Mouse (Mus musculus): ENCODE data around the gene Ptx4. TPM values are rescaled to one million over a fixed set of nuclear protein-coding genes. Genes with fewer than 3 reads are reported as not detected.
A peak's percentile ranks its signal among the peaks of the same experiment; 100 is the strongest.

Ptx4 gene
- polyA plus RNA-seq (2012; rRNA removed), result 0.10 TPM in 1 of 2 replicates, not detected in the other

DNA sequence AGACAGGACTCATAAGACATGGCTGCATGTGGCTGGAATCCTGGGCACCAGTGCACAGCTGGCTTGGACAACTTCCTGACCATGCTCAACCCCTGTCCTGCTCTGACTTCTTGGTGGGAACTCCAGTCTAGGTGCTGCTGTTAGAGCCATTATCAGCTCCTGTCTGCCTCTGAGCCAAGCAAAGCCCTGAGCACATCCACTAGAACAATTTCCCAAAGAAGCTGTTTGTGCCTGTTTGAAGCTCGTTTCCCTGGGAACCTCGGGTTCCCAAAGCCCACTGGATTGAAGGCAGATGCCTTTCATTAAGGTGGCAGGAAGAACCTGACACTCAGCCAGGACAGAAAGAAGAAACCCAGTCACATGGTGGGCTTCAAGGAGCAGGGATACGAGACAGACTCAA lies at the start of gene Ptx4:
Gene Ptx4, plus strand, starts transcription at position 355 of the 400 bp plus-strand sequence.
- peaks cover 4% of the 10 kb centered on the region; the same call in 1 of the 2 replicates for H3K4me1 ChIP-seq (ENCODE audit: control insufficient read depth, insufficient read depth, insufficient read length, low read length)
- no peaks in the 10 kb centered on the region for H3K27me3 ChIP-seq (ENCODE audit: control insufficient read depth, insufficient read depth, low read length)
- WGBS, result 39% methylated on average over 3 of the region's 3 CpGs
- no peak within 1 kb of the TSS for H3K27ac ChIP-seq (ENCODE audit: insufficient read depth, low read depth, low read length)
- H3K4me3 ChIP-seq (ENCODE audit: low read depth, low read length), result no peak within 1 kb of the TSS
- no peaks in the 10 kb centered on the region for H3K36me3 ChIP-seq (ENCODE audit: control insufficient read depth, insufficient read depth, low read length)
- TF ChIP-seq POLR2A (IDR thresholded peaks at IDR 0.05; ENCODE audit: low read depth, low read length), result no peak

DNA sequence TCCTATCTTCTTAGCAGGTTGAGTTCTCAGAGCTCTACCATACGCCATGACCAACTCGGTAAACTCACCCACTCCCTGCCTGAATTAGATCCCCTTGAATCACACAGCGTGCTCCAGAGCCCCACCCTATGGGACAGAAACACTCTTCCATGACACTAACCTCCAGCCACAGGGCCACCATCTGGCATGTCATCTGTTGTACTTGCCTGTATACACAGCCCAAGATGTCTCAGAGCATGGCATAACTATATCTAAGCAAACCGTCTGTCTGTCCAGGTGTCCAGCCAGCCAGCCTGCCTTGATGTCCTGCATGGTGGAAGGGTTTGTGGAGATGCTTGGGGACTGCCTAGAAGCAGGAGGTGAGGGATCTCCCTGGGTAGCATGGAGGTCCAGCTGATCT lies 43.7 kb upstream of the Ptx4 start:
- no peaks in the 10 kb centered on the region for H3K27me3 ChIP-seq (ENCODE audit: control insufficient read depth, insufficient read depth, low read length)
- H3K36me3 ChIP-seq (ENCODE audit: control insufficient read depth, insufficient read depth, low read length), result no peaks in the 10 kb centered on the region
- no peaks in the 10 kb centered on the region for H3K4me1 ChIP-seq (ENCODE audit: control insufficient read depth, insufficient read depth, insufficient read length, low read length)
- TF ChIP-seq POLR2A (IDR thresholded peaks at IDR 0.05; ENCODE audit: low read depth, low read length), result no peak
- no peak for TF ChIP-seq CTCF (IDR thresholded peaks at IDR 0.05; ENCODE audit: extremely low read depth, insufficient read length, insufficient replicate concordance, low read depth, low read length)
- no peak overlapping the region for H3K27ac ChIP-seq (ENCODE audit: insufficient read depth, low read depth, low read length)
- 81% methylated on average over 4 of the region's 4 CpGs for WGBS
- H3K4me3 ChIP-seq (ENCODE audit: low read depth, low read length), result no peak overlapping the region

DNA sequence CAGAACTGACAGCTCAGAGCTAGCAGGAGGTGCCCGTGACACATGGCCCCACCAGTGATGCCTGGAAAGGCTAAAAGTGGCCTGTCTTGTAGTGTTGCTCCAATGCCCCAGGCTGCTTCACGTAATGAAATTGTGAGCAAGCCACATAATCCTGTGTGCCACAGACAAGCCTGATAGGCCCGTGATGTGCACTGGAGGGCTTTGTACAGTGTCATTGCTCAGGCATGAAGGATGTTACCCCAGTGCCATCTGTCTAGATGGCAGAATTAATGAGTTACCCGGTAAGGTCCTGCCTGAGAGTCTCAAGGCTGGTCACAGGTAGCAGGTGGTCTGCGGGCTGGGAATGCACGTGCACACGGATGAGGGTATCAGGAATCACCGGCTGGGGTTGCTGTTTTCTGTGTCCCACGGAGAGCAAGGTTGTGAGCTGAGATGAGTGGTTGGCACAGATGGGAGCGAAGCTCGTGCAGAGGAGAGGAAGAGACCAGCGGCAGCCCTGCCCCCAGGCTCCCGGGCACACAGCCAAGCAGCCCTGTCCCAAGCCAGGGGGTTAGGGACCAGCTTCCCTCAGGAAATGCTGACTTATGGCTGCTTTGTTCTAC lies 42.7 kb upstream of the Ptx4 start:
- Histone ChIP-seq H3K27me3 (ENCODE audit: control insufficient read depth, insufficient read depth, low read length) (no peaks in the 10 kb centered on the region), H3K4me1 (ENCODE audit: control insufficient read depth, insufficient read depth, insufficient read length, low read length) (0 out of 2 replicates have a peak, but pooled peaks cover 1% of the 10 kb centered on the region), H3K4me3 (ENCODE audit: low read depth, low read length) (peak overlapping the region; percentile 45), H3K27ac (ENCODE audit: insufficient read depth, low read depth, low read length) (no peak overlapping the region), H3K36me3 (ENCODE audit: control insufficient read depth, insufficient read depth, low read length) (no peaks in the 10 kb centered on the region)
- WGBS, result 63% methylated on average over 13 of the region's 13 CpGs
- TF ChIP-seq CTCF (IDR thresholded peaks at IDR 0.05; ENCODE audit: extremely low read depth, insufficient read length, insufficient replicate concordance, low read depth, low read length), result no peak
- TF ChIP-seq POLR2A (IDR thresholded peaks at IDR 0.05; ENCODE audit: low read depth, low read length), result no peak

DNA sequence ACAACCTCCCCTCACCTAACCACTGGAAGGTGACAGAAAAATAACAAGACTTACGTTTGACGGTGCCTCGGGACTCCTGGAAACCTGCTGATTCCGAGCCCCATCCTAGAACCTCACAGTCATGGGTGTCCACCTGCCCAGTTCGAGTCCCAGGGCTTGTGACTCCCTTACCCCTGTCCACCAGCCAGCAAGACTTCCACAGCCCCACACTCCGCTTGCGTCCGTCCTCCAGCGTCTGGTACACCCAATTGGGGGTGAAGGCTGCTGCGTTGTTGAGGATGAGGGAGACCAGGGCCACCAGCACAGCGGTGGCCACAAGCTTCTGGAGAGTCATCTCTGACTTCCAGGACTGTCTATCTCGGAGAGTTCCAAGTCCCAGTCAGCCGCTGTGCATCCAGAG lies 40.4 kb upstream of the Ptx4 start:
- Histone ChIP-seq H3K27me3 (ENCODE audit: control insufficient read depth, insufficient read depth, low read length) (no peaks in the 10 kb centered on the region), H3K4me1 (ENCODE audit: control insufficient read depth, insufficient read depth, insufficient read length, low read length) (0 out of 2 replicates have a peak, but pooled peaks cover 2% of the 10 kb centered on the region), H3K4me3 (ENCODE audit: low read depth, low read length) (peak overlapping the region; percentile 64), H3K27ac (ENCODE audit: insufficient read depth, low read depth, low read length) (peak overlapping the region; percentile 88), H3K36me3 (ENCODE audit: control insufficient read depth, insufficient read depth, low read length) (no peaks in the 10 kb centered on the region)
- WGBS, result 84% methylated on average over 13 of the region's 13 CpGs
- no peak for TF ChIP-seq POLR2A (IDR thresholded peaks at IDR 0.05; ENCODE audit: low read depth, low read length)
- no peak for TF ChIP-seq CTCF (IDR thresholded peaks at IDR 0.05; ENCODE audit: extremely low read depth, insufficient read length, insufficient replicate concordance, low read depth, low read length)

DNA sequence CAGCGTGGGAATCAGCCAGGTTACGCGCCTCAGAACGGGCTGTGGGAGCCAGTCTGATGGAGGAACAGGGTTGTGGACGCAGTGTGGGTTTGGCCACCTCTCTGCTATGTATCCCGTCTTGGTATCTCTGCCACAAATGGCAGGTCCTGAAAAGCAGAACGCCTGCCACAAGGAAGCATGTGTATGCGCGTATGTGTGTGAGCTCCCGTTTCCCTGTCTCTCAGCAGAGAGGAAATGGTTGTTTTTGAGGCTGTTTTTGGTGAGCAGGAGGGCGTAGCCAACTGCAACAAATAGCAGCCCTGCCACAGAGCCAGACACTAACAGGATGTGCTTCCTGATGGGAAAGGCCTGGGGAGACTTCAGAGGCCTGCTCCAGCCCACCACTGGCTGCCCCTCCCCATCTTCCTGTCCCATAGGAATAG lies 39.6 kb upstream of the Ptx4 start:
- Histone ChIP-seq H3K4me3 (ENCODE audit: low read depth, low read length) (peak overlapping the region; percentile 64), H3K27me3 (ENCODE audit: control insufficient read depth, insufficient read depth, low read length) (no peaks in the 10 kb centered on the region), H3K4me1 (ENCODE audit: control insufficient read depth, insufficient read depth, insufficient read length, low read length) (0 out of 2 replicates have a peak, but pooled peaks cover 2% of the 10 kb centered on the region), H3K36me3 (ENCODE audit: control insufficient read depth, insufficient read depth, low read length) (no peaks in the 10 kb centered on the region), H3K27ac (ENCODE audit: insufficient read depth, low read depth, low read length) (peak overlapping the region; percentile 88)
- TF ChIP-seq CTCF (IDR thresholded peaks at IDR 0.05; ENCODE audit: extremely low read depth, insufficient read length, insufficient replicate concordance, low read depth, low read length) (no peak), POLR2A (IDR thresholded peaks at IDR 0.05; ENCODE audit: low read depth, low read length) (peak; percentile 62; the same call in 1 of the 2 replicates)
- 54% methylated on average over 11 of the region's 11 CpGs for WGBS

DNA sequence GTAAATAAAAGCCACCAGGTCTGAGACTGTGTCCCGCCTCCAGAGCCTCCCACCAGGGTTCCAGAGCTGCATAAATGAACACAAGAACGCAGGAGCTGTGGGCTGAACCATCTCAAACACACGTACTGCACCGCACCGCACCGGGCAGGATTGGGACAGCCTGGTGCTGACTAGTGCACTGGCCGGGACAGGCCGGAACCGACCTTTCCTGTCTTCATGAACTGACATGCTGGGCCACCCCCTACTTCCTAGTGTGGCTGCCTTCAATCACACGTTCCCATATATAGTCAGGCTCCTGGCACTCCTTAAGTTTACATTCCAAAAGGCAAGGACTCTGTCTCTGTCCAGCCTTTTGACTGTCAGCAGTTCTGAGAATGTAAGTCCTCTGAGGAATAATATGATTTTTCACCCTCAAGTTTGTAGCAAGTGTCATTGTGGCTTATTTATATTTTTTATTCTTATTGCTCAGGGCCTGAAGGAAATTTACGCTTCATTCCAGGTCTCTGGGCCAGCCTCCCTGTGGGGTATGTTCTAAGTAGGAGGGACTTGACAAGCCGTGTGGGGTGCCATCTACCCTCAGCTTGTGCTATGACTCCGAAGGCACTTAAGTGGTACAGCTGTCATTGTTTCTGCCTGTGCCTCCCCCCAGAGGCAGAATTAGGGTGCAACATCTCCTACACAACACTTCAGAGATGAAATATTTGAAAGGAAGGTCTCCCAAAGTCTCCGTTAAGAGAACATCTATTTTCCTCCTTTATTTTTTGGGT lies 38.3 kb upstream of the Ptx4 start:
- 0 out of 2 replicates have a peak, but pooled peaks cover 2% of the 10 kb centered on the region for H3K4me1 ChIP-seq (ENCODE audit: control insufficient read depth, insufficient read depth, insufficient read length, low read length)
- H3K27ac ChIP-seq (ENCODE audit: insufficient read depth, low read depth, low read length), result peak overlapping the region; percentile 64
- no peaks in the 10 kb centered on the region for H3K27me3 ChIP-seq (ENCODE audit: control insufficient read depth, insufficient read depth, low read length)
- WGBS, result 67% methylated on average over 14 of the region's 14 CpGs
- TF ChIP-seq CTCF (IDR thresholded peaks at IDR 0.05; ENCODE audit: extremely low read depth, insufficient read length, insufficient replicate concordance, low read depth, low read length) (no peak), POLR2A (IDR thresholded peaks at IDR 0.05; ENCODE audit: low read depth, low read length) (0 out of 2 replicates have a peak, but pooled peaks have one; percentile 15)
- H3K36me3 ChIP-seq (ENCODE audit: control insufficient read depth, insufficient read depth, low read length), result no peaks in the 10 kb centered on the region
- no peak overlapping the region for H3K4me3 ChIP-seq (ENCODE audit: low read depth, low read length)

DNA sequence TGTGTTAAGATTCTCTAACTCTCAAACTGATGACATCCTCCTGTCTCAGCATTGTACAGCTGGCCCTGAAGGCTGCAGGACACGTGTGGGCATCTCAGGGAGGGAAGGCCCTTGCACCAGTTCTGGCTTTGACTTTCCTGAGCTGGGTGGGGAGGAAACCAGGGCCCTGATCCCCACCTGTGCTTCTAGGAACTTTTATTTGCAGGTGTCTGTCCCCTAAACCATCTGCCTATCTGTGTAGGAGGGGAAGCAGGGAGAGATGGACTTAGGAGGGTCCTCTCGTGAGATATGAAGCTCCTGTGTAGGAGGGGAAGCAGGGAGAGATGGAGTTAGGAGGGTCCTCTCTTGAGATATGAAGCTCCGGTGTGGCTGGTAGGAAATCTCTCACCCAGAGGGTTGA lies 37.7 kb upstream of the Ptx4 start:
- WGBS, result 55% methylated on average over 3 of the region's 3 CpGs
- Histone ChIP-seq H3K36me3 (ENCODE audit: control insufficient read depth, insufficient read depth, low read length) (no peaks in the 10 kb centered on the region; the same call in 1 of the 2 replicates), H3K4me1 (ENCODE audit: control insufficient read depth, insufficient read depth, insufficient read length, low read length) (0 out of 2 replicates have a peak, but pooled peaks cover 2% of the 10 kb centered on the region), H3K27ac (ENCODE audit: insufficient read depth, low read depth, low read length) (peak overlapping the region; percentile 64), H3K4me3 (ENCODE audit: low read depth, low read length) (no peak overlapping the region), H3K27me3 (ENCODE audit: control insufficient read depth, insufficient read depth, low read length) (no peaks in the 10 kb centered on the region)
- no peak for TF ChIP-seq POLR2A (IDR thresholded peaks at IDR 0.05; ENCODE audit: low read depth, low read length)
- no peak for TF ChIP-seq CTCF (IDR thresholded peaks at IDR 0.05; ENCODE audit: extremely low read depth, insufficient read length, insufficient replicate concordance, low read depth, low read length)

All from small intestine, adult 2 months (tissue).